Mouse (Mus musculus) erythroblast, embryonic 14.5 days (primary cell): Measurements from ENCODE around the gene Gpr180.

Experiments
- GATA1 ChIP-seq: IDR thresholded peaks from 2 replicates; pipeline ENCODE4 v1.6.1; 2012; ENCODE audit warnings: low read length, inconsistent platforms, mixed read lengths
- TAL1 ChIP-seq: IDR thresholded peaks from 3 replicates; pipeline ENCODE4 v1.6.1; 2012; ENCODE audit warnings: low read length, inconsistent platforms, mixed read lengths

GRCm38 (mm10) chr14:118168776-118169175, 31.8 kb downstream of the Gpr180 start:
- TF ChIP-seq GATA1 = no peak
- no peak for TF ChIP-seq TAL1
